Mouse (Mus musculus): ENCODE results near the gene Mbtps1. TPM values are rescaled to one million over a fixed set of nuclear protein-coding genes. Genes with fewer than 3 reads are reported as not detected.

Mbtps1 gene
- polyA plus RNA-seq (2012; ENCODE audit: insufficient read depth, low replicate concordance): 27.0 and 63.9 TPM in 2 replicates

- peaks cover 55% of the 10 kb centered on the region for H3K4me1 ChIP-seq
- no peaks in the 10 kb centered on the region for H3K27me3 ChIP-seq (replicated peaks)
- H3K36me3 ChIP-seq (replicated peaks; ENCODE audit: low read length): peaks cover 49% of the 10 kb centered on the region
- H3K4me3 ChIP-seq (replicated peaks): peak within 1 kb of the TSS; percentile 94
- no peaks in the 10 kb centered on the region for H3K9me3 ChIP-seq
- TF ChIP-seq GATA1 (IDR thresholded peaks at IDR 0.05; ENCODE audit: borderline replicate concordance, low read length) (no peak), FLI1 (IDR thresholded peaks at IDR 0.05; ENCODE audit: low read length) (no peak)
Measured at GRCm38 (mm10) chr8:119558603-119559401, at the start of gene Mbtps1. TSS of gene Mbtps1 (minus strand) at chr8:119558735.

DNA sequence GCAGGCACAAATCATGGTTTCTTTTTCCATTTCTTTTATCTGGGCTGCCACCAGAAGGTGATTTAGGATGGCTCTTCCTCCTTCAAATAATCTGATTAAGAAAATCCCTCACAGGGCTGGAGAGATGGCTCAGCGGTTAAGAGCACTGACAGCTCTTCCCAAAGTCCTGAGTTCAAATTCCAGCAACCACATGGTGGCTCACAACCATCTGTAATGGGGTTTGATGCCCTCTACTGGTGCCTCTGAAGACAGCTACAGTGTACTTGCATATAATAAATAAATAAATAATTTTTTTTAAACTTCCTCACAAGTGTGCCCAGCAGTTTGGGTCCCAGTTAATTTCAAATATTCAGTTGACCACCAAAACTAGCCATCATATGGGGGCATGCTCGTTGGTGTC lies 47.7 kb upstream of the Mbtps1 start:
- Histone ChIP-seq H3K36me3 (replicated peaks; ENCODE audit: low read length) (peaks cover 22% of the 10 kb centered on the region), H3K4me1 (peaks cover 25% of the 10 kb centered on the region), H3K4me3 (replicated peaks) (no peak overlapping the region), H3K9me3 (peaks cover 23% of the 10 kb centered on the region), H3K27me3 (replicated peaks) (peaks cover 3% of the 10 kb centered on the region)
- TF ChIP-seq GATA1 (IDR thresholded peaks at IDR 0.05; ENCODE audit: borderline replicate concordance, low read length) (no peak), FLI1 (IDR thresholded peaks at IDR 0.05; ENCODE audit: low read length) (no peak)

DNA sequence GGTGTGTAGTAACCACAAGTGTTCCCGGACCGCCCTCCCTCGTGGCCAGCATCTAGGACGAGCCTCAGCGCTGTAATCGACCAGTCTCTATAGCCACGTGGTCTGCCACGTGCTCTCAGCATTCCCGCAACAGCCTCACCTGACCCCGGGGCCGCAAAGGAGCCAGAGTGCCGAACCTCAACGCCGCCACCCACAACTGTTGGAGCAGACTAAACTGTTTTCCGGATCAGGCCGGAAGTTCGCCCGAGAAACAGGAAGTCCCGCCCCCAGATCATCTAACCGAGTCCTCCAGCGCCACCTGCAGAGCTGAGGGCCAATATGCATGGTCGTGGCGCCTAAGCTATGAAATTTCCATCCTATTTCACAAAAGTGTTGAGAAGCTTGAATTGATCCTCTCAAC lies 46.5 kb upstream of the Mbtps1 start, which contains the start of gene Taf1c:
Taf1c (minus strand) TSS at position 227 of the 400 bp plus-strand sequence.
- Histone ChIP-seq H3K9me3 (peaks cover 21% of the 10 kb centered on the region), H3K4me3 (replicated peaks) (peak within 1 kb of the TSS; percentile 99), H3K27me3 (replicated peaks) (no peaks in the 10 kb centered on the region), H3K4me1 (peaks cover 25% of the 10 kb centered on the region), H3K36me3 (replicated peaks; ENCODE audit: low read length) (peaks cover 35% of the 10 kb centered on the region)
- TF ChIP-seq FLI1 (IDR thresholded peaks at IDR 0.05; ENCODE audit: low read length) (peak; percentile 92), GATA1 (IDR thresholded peaks at IDR 0.05; ENCODE audit: borderline replicate concordance, low read length) (no peak)

DNA sequence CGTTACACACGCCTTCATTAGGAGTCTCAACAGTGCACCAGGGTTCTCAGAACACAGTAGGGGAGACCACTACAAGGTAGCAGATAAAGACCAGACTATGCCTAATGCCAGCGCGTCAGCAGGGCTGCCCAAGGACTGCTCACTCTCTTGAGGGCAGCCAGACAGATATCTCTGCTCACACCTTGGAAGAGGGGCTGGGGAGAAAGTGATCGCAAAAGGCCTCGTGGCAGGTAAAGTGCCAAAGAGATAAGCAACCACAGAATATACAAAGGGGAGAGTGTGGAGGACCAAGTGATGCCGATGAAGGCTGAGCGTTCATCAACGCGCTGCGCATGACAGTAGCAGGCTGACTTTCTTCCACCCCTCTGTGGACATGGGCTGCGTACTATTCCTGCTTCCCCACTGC lies 45.9 kb upstream of the Mbtps1 start:
- Histone ChIP-seq H3K4me3 (replicated peaks) (peak overlapping the region; percentile 99), H3K9me3 (peaks cover 15% of the 10 kb centered on the region), H3K4me1 (peaks cover 25% of the 10 kb centered on the region), H3K36me3 (replicated peaks; ENCODE audit: low read length) (peaks cover 41% of the 10 kb centered on the region), H3K27me3 (replicated peaks) (no peaks in the 10 kb centered on the region)
- no peak for TF ChIP-seq FLI1 (IDR thresholded peaks at IDR 0.05; ENCODE audit: low read length)

GRCm38 (mm10) chr8:119603771-119604170 lies 45.2 kb upstream of the Mbtps1 start:
- H3K27me3 ChIP-seq (replicated peaks): no peaks in the 10 kb centered on the region
- peaks cover 25% of the 10 kb centered on the region for H3K4me1 ChIP-seq
- H3K4me3 ChIP-seq (replicated peaks): peak overlapping the region; percentile 99
- H3K9me3 ChIP-seq: peaks cover 9% of the 10 kb centered on the region
- TF ChIP-seq FLI1 (IDR thresholded peaks at IDR 0.05; ENCODE audit: low read length) (no peak), GATA1 (IDR thresholded peaks at IDR 0.05; ENCODE audit: borderline replicate concordance, low read length) (no peak)
- peaks cover 47% of the 10 kb centered on the region for H3K36me3 ChIP-seq (replicated peaks; ENCODE audit: low read length)

DNA sequence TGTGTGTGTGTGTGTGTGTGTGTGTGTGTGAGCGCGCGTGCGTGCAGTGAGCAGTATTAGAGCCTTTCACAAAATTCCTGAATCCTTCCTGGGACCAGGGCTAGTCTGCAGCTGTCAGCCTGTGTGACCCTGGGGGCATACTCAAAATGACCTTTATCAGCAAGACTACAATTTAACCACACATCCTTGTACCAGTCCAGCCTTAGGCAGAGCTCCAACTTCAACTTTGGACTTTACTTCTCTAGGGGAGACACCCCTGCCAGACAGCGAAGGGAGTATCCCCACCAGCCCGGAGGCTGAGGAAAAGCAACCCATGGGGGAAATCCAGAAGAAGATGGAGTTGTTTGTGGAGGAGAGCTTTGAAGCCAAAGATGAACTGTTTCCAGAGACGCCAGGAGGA lies 32.9 kb upstream of the Mbtps1 start:
- Histone ChIP-seq H3K9me3 (no peaks in the 10 kb centered on the region), H3K4me3 (replicated peaks) (no peak overlapping the region), H3K27me3 (replicated peaks) (peaks cover 24% of the 10 kb centered on the region), H3K4me1 (peaks cover 68% of the 10 kb centered on the region), H3K36me3 (replicated peaks; ENCODE audit: low read length) (peaks cover 5% of the 10 kb centered on the region)
- no peak for TF ChIP-seq GATA1 (IDR thresholded peaks at IDR 0.05; ENCODE audit: borderline replicate concordance, low read length)
- TF ChIP-seq FLI1 (IDR thresholded peaks at IDR 0.05; ENCODE audit: low read length): no peak

DNA sequence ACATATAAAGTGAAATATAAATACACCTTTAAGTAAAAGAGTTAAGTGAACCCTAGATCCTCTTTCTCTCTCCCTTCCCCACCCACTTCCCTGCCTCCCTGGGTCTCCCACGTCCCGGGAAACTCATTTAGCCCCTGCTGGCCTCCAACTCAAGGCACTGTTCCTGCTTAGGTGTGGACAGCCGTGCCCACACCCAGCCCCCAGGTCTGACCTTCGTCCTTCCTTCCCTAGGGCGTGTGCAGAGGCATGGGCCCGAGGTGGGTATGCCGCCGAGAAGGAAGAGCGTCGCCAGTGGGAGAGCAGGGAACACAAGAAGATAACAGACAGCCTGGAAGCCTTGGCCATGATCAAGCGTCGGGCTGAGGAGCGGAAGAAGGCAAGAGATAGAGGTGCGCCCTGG lies 31.8 kb upstream of the Mbtps1 start:
- Histone ChIP-seq H3K4me3 (replicated peaks) (peak overlapping the region; percentile 33), H3K27me3 (replicated peaks) (peaks cover 24% of the 10 kb centered on the region), H3K9me3 (no peaks in the 10 kb centered on the region), H3K4me1 (peaks cover 65% of the 10 kb centered on the region), H3K36me3 (replicated peaks; ENCODE audit: low read length) (no peaks in the 10 kb centered on the region)
- TF ChIP-seq GATA1 (IDR thresholded peaks at IDR 0.05; ENCODE audit: borderline replicate concordance, low read length): no peak
- no peak for TF ChIP-seq FLI1 (IDR thresholded peaks at IDR 0.05; ENCODE audit: low read length)

GRCm38 (mm10) chr8:119588844-119589243 lies 30.3 kb upstream of the Mbtps1 start:
- no peak for TF ChIP-seq GATA1 (IDR thresholded peaks at IDR 0.05; ENCODE audit: borderline replicate concordance, low read length)
- no peak for TF ChIP-seq FLI1 (IDR thresholded peaks at IDR 0.05; ENCODE audit: low read length)
- Histone ChIP-seq H3K27me3 (replicated peaks) (peaks cover 24% of the 10 kb centered on the region), H3K4me3 (replicated peaks) (no peak overlapping the region), H3K9me3 (no peaks in the 10 kb centered on the region), H3K36me3 (replicated peaks; ENCODE audit: low read length) (no peaks in the 10 kb centered on the region), H3K4me1 (peaks cover 54% of the 10 kb centered on the region)

- H3K9me3 ChIP-seq: no peaks in the 10 kb centered on the region
- H3K36me3 ChIP-seq (replicated peaks; ENCODE audit: low read length): no peaks in the 10 kb centered on the region
Measured at GRCm38 (mm10) chr8:119588321-119588720, 29.8 kb upstream of the Mbtps1 start.

DNA sequence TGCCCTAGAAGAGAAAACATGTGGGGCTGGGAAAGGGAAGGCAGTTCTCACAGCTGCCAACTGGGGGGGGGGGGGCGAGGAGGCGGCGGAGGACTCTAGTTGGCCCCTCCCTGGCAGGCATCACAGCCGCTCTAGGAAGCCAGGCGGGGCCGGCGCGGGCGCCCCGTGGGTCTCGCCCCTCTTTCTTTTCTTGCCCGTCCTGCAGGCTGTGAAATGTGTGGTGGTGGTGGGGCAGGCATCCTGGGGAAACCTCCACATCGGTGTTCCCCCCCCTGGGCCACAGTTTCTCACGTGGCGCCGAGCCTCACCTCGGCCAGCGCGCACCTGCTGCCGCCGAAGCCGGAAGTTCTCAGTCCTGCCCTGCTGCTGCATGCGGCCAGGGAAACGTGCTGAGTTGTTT lies 27.4 kb upstream of the Mbtps1 start:
- TF ChIP-seq GATA1 (IDR thresholded peaks at IDR 0.05; ENCODE audit: borderline replicate concordance, low read length) (no peak), FLI1 (IDR thresholded peaks at IDR 0.05; ENCODE audit: low read length) (no peak)
- Histone ChIP-seq H3K4me1 (peaks cover 53% of the 10 kb centered on the region), H3K4me3 (replicated peaks) (peak overlapping the region; percentile 87)

More at GRCm38 (mm10) chr8:119588321-119588720, 29.8 kb upstream of the Mbtps1 start:
- Histone ChIP-seq H3K4me1 (peaks cover 51% of the 10 kb centered on the region), H3K4me3 (replicated peaks) (no peak overlapping the region), H3K27me3 (replicated peaks) (peaks cover 24% of the 10 kb centered on the region)
- TF ChIP-seq GATA1 (IDR thresholded peaks at IDR 0.05; ENCODE audit: borderline replicate concordance, low read length): no peak
- TF ChIP-seq FLI1 (IDR thresholded peaks at IDR 0.05; ENCODE audit: low read length): no peak

More for the DNA sequence above, 27.4 kb upstream of the Mbtps1 start:
- no peaks in the 10 kb centered on the region for H3K36me3 ChIP-seq (replicated peaks; ENCODE audit: low read length)
- H3K9me3 ChIP-seq: no peaks in the 10 kb centered on the region
- peaks cover 25% of the 10 kb centered on the region for H3K27me3 ChIP-seq (replicated peaks)

Measured in megakaryocyte, embryonic 14.5 days (primary cell).